Mouse (Mus musculus): ENCODE data around the gene Ptpra. TPM values are rescaled to one million over a fixed set of nuclear protein-coding genes. Genes with fewer than 3 reads are reported as not detected.

Ptpra gene
- 120 and 134 TPM in 2 replicates for polyA plus RNA-seq (2016; fragmentation: Nextera tagmentation; extraction: Ambion mirVana)

DNA sequence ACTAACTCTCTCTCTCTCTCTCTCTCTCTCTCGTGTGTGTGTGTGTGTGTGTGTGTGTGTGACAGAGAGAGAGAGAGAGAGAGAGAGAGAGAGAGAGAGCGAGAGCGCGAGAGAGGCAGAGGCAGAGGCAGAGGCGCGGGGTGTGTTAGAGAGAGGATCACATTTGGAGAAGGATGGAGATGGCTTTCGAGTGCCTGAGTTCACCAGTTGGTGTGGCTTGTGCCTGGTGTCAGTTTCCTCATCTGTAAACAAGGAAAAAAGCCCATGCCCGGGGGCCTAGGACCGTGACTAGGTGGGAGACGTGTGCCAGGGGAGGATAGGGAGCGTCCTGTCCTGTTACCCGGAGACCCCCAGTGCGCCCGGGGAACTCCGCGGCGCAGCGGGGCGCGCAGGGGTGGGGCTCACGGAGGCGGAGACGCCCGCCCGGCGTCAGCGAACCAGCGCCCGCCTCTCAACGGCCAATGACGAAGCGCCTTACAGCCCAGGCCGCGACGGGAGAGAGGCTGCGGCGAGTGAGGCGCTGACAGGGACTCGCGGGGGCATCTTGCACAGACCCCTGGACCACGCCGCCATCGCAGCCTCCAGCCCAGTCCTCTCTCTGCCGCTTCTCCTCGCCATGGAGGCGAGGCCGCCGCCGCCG is at the start of gene Ptpra:
Gene Ptpra, plus strand, starts transcription at position 485 of the 640 bp plus-strand sequence.
- no peaks in the 10 kb centered on the region for H3K9me3 ChIP-seq
- H3K27me3 ChIP-seq = peaks cover 10% of the 10 kb centered on the region
- under 1% methylated on average over 35 of the region's 50 CpGs for WGBS
- peak within 1 kb of the TSS; percentile 65 for H3K4me3 ChIP-seq
- H3K4me2 ChIP-seq (replicated peaks) = peak within 1 kb of the TSS; percentile 76
- 0 out of 2 replicates have a peak, but pooled peaks cover 2% of the 10 kb centered on the region for H3K36me3 ChIP-seq
- ATAC-seq (ENCODE audit: low FRiP score, low read depth) = peak; percentile 98
- H3K27ac ChIP-seq (replicated peaks) = peak within 1 kb of the TSS; percentile 86
- H3K9ac ChIP-seq (replicated peaks) = peak within 1 kb of the TSS; percentile 87
- H3K4me1 ChIP-seq = peaks cover 24% of the 10 kb centered on the region

- no peak for ATAC-seq (ENCODE audit: low FRiP score, low read depth)
- Histone ChIP-seq H3K4me1 (peaks cover 19% of the 10 kb centered on the region), H3K9me3 (no peaks in the 10 kb centered on the region), H3K27ac (replicated peaks) (no peak overlapping the region), H3K36me3 (no peaks in the 10 kb centered on the region), H3K27me3 (peaks cover 30% of the 10 kb centered on the region), H3K9ac (replicated peaks) (no peak overlapping the region), H3K4me2 (replicated peaks) (no peak overlapping the region), H3K4me3 (no peak overlapping the region)
- WGBS = 86% methylated on average over 4 of the region's 4 CpGs
Observed at GRCm38 (mm10) chr2:130401891-130402290, 48.2 kb upstream of the Ptpra start.

DNA sequence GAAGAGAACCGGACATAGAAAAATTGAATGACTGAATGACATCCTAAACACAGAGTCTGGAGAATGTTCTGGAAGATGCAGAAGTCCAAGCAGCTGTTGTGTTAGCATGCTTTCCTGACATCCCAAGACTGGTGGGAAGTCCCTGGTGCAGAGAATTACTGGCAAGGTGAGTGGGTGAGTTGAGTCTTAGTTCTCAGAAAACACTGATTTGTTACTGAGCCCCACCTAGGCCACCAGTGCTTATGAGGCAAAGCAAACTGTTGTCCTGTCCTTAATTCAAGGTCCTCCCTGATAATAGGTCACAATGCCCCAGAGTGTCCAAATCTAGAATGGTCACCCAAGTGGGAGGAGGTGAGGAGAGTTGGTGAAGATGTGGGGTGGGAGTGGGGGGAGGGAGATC is 45.1 kb upstream of the Ptpra start, which contains the start of the genes Gm28372 and 1700020A23Rik:
Gene Gm28372, plus strand, starts transcription at position 301 of the 400 bp plus-strand sequence.
Gene 1700020A23Rik, plus strand, starts transcription at position 321 of the 400 bp plus-strand sequence.
- H3K9ac ChIP-seq (replicated peaks) = no peak within 1 kb of the TSS
- H3K27me3 ChIP-seq = peaks cover 9% of the 10 kb centered on the region
- WGBS = 93% methylated on average over 1 of the region's 1 CpGs
- ATAC-seq (ENCODE audit: low FRiP score, low read depth) = no peak
- H3K27ac ChIP-seq (replicated peaks) = no peak within 1 kb of the TSS
- no peaks in the 10 kb centered on the region for H3K9me3 ChIP-seq
- H3K4me1 ChIP-seq = peaks cover 13% of the 10 kb centered on the region; the same call in 1 of the 2 replicates
- no peak within 1 kb of the TSS for H3K4me3 ChIP-seq
- no peak within 1 kb of the TSS for H3K4me2 ChIP-seq (replicated peaks)
- H3K36me3 ChIP-seq = no peaks in the 10 kb centered on the region

GRCm38 (mm10) chr2:130406178-130406577 is 43.9 kb upstream of the Ptpra start, which contains the start of gene Tmem239:
Gene Tmem239, plus strand, starts transcription at chr2:130406478.
- Histone ChIP-seq H3K4me1 (peaks cover 7% of the 10 kb centered on the region; the same call in 1 of the 2 replicates), H3K4me3 (no peak within 1 kb of the TSS), H3K9ac (replicated peaks) (no peak within 1 kb of the TSS), H3K4me2 (replicated peaks) (no peak within 1 kb of the TSS), H3K27me3 (peaks cover 9% of the 10 kb centered on the region), H3K27ac (replicated peaks) (no peak within 1 kb of the TSS), H3K36me3 (no peaks in the 10 kb centered on the region), H3K9me3 (no peaks in the 10 kb centered on the region)
- ATAC-seq (ENCODE audit: low FRiP score, low read depth) = no peak
- 92% methylated on average over 2 of the region's 2 CpGs for WGBS

DNA sequence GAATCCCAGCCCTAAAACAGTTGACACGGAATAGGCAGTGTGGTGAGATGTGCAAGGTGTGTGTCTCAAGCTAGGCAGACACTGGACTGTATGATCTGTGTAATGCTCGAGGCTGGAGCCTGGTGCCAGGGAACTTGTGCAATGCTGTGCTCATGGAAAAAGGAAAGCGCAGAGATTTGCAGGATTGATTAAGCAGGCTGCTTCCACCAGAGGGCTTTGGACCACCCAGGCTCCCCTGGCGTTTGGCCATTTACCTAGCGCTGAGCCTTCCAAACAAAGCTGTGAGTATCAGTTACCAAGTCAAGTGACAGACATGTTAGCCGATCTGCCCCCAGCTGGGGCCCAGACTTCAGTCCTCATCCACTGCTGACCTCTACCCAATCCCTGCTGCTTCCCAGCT is 41.9 kb upstream of the Ptpra start:
- 0 out of 2 replicates have a peak, but pooled peaks cover 5% of the 10 kb centered on the region for H3K4me1 ChIP-seq
- peaks cover 6% of the 10 kb centered on the region; the same call in 1 of the 2 replicates for H3K27me3 ChIP-seq
- no peaks in the 10 kb centered on the region for H3K36me3 ChIP-seq
- no peak overlapping the region for H3K27ac ChIP-seq (replicated peaks)
- no peak overlapping the region for H3K9ac ChIP-seq (replicated peaks)
- no peak overlapping the region for H3K4me3 ChIP-seq
- no peaks in the 10 kb centered on the region for H3K9me3 ChIP-seq
- 17% methylated on average over 6 of the region's 6 CpGs for WGBS
- no peak for ATAC-seq (ENCODE audit: low FRiP score, low read depth)
- no peak overlapping the region for H3K4me2 ChIP-seq (replicated peaks)

DNA sequence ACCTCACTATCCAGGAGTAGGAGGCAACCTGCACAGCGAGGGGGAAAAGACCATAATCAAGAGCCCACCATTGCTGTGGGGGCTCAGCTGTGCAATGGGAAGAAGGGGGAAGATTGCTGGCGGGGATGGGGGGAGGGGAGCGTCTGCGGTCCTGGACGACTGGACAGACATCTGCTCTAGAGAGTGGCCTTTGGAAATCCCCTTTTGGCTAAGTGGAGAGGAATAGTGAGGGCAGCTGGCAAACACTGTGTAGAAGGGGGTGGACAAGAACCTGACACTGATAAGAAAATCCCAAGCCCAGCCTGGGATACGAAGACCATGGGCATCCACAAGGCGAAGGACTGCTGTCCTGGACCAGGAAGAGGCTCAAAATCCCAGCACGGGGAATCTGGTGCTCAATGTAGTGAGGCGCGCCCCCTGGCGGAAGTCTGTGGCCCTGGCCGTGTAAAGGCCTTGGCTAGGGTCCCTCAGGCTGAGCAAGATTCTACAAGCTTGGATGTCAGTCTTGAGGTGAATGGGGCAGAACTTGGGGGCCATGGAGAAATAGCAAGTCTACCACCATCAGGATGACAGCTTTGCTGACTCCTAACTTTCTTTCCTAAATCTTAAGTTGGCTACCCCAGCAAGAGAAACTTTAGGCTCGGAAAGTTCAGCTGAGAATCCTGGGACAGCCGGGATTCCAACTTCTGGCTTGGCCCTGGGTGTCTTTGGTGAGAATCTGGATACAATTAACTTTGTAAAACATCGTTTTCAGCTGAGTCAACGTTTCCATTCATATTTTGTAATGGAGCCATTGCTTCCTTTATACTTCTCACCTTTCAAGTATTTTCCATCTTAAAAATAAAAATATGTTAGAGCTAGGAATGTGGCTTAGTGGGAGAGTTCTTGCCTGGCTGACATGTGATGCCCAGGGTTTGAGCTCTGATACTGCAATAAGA is 38.3 kb upstream of the Ptpra start:
- Histone ChIP-seq H3K36me3 (no peaks in the 10 kb centered on the region), H3K4me1 (0 out of 2 replicates have a peak, but pooled peaks cover 5% of the 10 kb centered on the region), H3K27ac (replicated peaks) (no peak overlapping the region), H3K9me3 (no peaks in the 10 kb centered on the region), H3K4me3 (no peak overlapping the region), H3K27me3 (no peaks in the 10 kb centered on the region), H3K9ac (replicated peaks) (no peak overlapping the region), H3K4me2 (replicated peaks) (no peak overlapping the region)
- ATAC-seq (ENCODE audit: low FRiP score, low read depth) = peak; percentile 78
- 38% methylated on average over 16 of the region's 16 CpGs for WGBS

- 84% methylated on average over 3 of the region's 3 CpGs for WGBS
- Histone ChIP-seq H3K4me2 (replicated peaks) (no peak overlapping the region), H3K36me3 (no peaks in the 10 kb centered on the region), H3K4me1 (0 out of 2 replicates have a peak, but pooled peaks cover 5% of the 10 kb centered on the region), H3K4me3 (no peak overlapping the region), H3K27me3 (no peaks in the 10 kb centered on the region), H3K9me3 (no peaks in the 10 kb centered on the region), H3K9ac (replicated peaks) (no peak overlapping the region), H3K27ac (replicated peaks) (no peak overlapping the region)
- ATAC-seq (ENCODE audit: low FRiP score, low read depth) = no peak
Observed at GRCm38 (mm10) chr2:130412775-130413174, 37.3 kb upstream of the Ptpra start.

GRCm38 (mm10) chr2:130414094-130414856 is 35.8 kb upstream of the Ptpra start:
- Histone ChIP-seq H3K27ac (replicated peaks) (no peak overlapping the region), H3K9me3 (no peaks in the 10 kb centered on the region), H3K4me2 (replicated peaks) (no peak overlapping the region), H3K4me3 (no peak overlapping the region), H3K36me3 (peaks cover 11% of the 10 kb centered on the region; the same call in 1 of the 2 replicates), H3K27me3 (no peaks in the 10 kb centered on the region), H3K9ac (replicated peaks) (no peak overlapping the region), H3K4me1 (no peaks in the 10 kb centered on the region)
- ATAC-seq (ENCODE audit: low FRiP score, low read depth) = no peak
- 74% methylated on average over 6 of the region's 6 CpGs for WGBS

DNA sequence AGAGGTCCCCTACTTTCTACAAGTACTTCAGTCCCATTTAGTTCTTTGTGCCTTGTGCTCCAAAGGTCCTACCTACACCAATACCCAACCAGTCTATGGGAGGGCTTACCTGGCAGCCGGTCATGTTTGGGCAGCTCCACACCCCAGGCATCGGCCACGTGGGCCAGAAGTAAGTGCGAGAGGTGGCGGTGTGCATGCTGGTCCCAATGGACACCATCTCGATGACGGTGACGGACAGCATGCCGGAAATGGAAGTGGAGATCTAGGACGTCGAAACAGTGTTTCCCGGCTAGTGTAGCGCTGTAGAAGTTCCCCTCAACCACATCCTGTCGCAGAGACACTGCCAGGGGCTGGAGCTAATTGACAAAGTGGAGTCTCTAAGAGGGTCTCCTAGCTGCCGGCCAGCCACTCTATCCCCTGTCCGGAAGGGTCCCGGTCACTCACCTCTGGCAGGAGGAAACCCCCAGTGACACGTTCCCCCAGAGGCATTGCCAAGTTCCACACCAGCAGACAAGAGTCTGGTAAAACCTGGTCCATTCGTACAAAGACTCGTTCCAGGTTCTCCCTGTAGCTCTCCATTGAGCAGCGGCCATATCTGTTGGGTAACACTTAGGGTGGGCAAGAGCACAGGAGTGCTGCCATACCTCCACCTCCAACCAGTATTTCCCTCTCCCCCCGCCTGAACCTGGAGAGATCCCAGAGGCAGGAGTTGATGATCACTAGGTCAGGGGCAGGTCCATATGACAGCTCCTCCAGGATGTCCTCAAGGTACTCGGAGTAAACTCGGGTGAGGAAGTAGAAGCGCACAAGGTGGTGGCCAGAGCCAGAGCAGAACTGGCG is 28.1 kb upstream of the Ptpra start:
- peaks cover 11% of the 10 kb centered on the region; the same call in 1 of the 2 replicates for H3K36me3 ChIP-seq
- 97% methylated on average over 26 of the region's 26 CpGs for WGBS
- H3K9ac ChIP-seq (replicated peaks) = no peak overlapping the region
- H3K4me1 ChIP-seq = peaks cover 17% of the 10 kb centered on the region
- H3K9me3 ChIP-seq = no peaks in the 10 kb centered on the region
- H3K27ac ChIP-seq (replicated peaks) = no peak overlapping the region
- no peak for ATAC-seq (ENCODE audit: low FRiP score, low read depth)
- H3K27me3 ChIP-seq = peaks cover 6% of the 10 kb centered on the region; the same call in 1 of the 2 replicates
- H3K4me3 ChIP-seq = no peak overlapping the region
- no peak overlapping the region for H3K4me2 ChIP-seq (replicated peaks)

DNA sequence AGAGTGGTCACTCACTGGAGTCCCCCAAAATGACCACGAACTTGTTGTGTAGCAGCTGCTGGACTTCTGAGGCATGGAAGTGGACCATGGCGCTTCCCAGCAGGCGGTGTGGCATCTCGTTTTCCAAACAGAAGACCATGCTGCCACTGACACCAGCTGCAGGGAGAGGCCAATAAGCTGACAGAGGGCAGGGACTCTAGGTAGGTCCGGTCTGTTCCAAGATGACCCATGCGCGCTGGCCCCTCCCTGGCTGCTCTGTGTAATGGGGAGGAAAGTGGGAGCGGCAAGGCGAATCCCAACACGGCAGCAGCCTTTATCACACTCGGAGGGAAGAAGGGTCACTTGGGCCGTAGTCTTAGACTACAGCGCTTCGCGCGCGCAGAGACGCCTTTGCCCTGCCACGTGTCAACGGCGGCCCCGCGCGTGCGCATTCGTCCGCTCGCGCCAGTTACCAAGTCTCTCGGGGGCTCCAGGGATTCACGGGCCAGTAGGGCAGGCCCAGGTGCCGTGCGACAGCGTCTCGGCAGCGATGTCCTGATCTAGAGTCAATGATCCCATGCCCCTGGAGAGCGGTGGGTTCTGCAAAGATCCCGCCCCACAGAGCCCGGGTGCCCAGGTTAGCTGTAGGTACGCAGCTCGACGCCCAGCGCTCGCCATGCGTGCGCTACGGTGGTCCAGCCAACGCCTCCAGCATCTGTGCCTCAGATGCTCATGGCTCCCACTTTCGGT is 26.5 kb upstream of the Ptpra start:
- H3K4me2 ChIP-seq (replicated peaks) = peak overlapping the region; percentile 84
- H3K4me1 ChIP-seq = peaks cover 17% of the 10 kb centered on the region
- no peaks in the 10 kb centered on the region for H3K9me3 ChIP-seq
- peak overlapping the region; percentile 84 for H3K4me3 ChIP-seq
- ATAC-seq (ENCODE audit: low FRiP score, low read depth) = peak; percentile 76; the same call in 1 of the 2 replicates
- H3K9ac ChIP-seq (replicated peaks) = peak overlapping the region; percentile 81
- H3K36me3 ChIP-seq = peaks cover 6% of the 10 kb centered on the region; the same call in 1 of the 2 replicates
- 15% methylated on average over 49 of the region's 49 CpGs for WGBS
- H3K27me3 ChIP-seq = peaks cover 6% of the 10 kb centered on the region; the same call in 1 of the 2 replicates
- H3K27ac ChIP-seq (replicated peaks) = peak overlapping the region; percentile 91
